11 mouse cellular contexts compared by ENCODE assay signal in genomic region chr12:59791473-59791872, GRCm38 (mm10).
DNase-seq lines count a peak whose midpoint lies in the region; ATAC-seq and TF ChIP-seq lines count a peak whose summit lies in the region.
"Had no signal": no experiment of that assay in that cellular context is flagged by ENCODE, and none has a peak within 500 bp of the region (broad histone marks: within the 10 kb centered on the region; RNA-seq: fewer than 3 reads in every experiment).

No protein-coding gene starts in this region.

- no peak for ATAC-seq in embryonic facial prominence, embryonic 11.5 days (replicated peaks; ENCODE audit: insufficient number of reproducible peaks, low FRiP score, low TSS enrichment, low read depth)
- ATAC-seq: inflammation-experienced regulatory T-cells, adult 6 months had no signal

- TF ChIP-seq CTCF in MEL (IDR thresholded peaks at IDR 0.05 in 2 of 3, conservative IDR thresholded peaks at IDR 0.05 in 1 of 3; ENCODE audit: control insufficient read depth in 1 of 3, insufficient read depth in 1 of 3, low read depth in 2 of 3, low read length in 3 of 3, poor library complexity in 1 of 3, severe bottlenecking in 1 of 3), result peak; percentile 39 to 61 (median 45)

- H3K79me2 ChIP-seq in MEL (ENCODE audit: control insufficient read depth, insufficient read depth, low read length, poor library complexity), result no peaks in the 10 kb centered on the region

- peak; percentile 15 for DNase-seq in kidney, adult 18-20 months
- no peak for DNase-seq in kidney, adult 11 months
- DNase-seq in A20 (ENCODE audit: low read depth, low spot score), result peak; percentile 63
- DNase-seq in MEL (ENCODE audit: low read depth, low spot score), result peak; percentile 48
- DNase-seq in embryonic facial prominence, embryonic 11.5 days (ENCODE audit: low spot score), result peak; percentile 45
- no peak for DNase-seq in thymus, postnatal 0 days (ENCODE audit: low spot score)
- no peak for DNase-seq in spleen, adult 12 weeks (ENCODE audit: low spot score)

- TF ChIP-seq EP300 in MEL (IDR thresholded peaks at IDR 0.05; ENCODE audit: low read depth in 1 of 2, low read length in 2 of 2), result no peak

- H3K4me3 ChIP-seq in MEL (ENCODE audit: control insufficient read depth in 1 of 2, insufficient read depth in 1 of 2, low read depth in 2 of 2, low read length in 2 of 2), result no peak overlapping the region
- H3K4me3 ChIP-seq in embryonic facial prominence, embryonic 11.5 days (ENCODE audit: low read depth, low read length), result no peak overlapping the region
- H3K4me3 ChIP-seq: embryonic facial prominence, embryonic 12.5 days; limb, embryonic 12.5 days; megakaryocyte, embryonic 14.5 days had no signal

- H3K9me3 ChIP-seq in MEL (replicated peaks; ENCODE audit: insufficient read depth, low read length), result no peaks in the 10 kb centered on the region
- no peaks in the 10 kb centered on the region for H3K9me3 ChIP-seq in embryonic facial prominence, embryonic 11.5 days (replicated peaks; ENCODE audit: control insufficient read depth, low read length)
- H3K9me3 ChIP-seq: embryonic facial prominence, embryonic 12.5 days; limb, embryonic 12.5 days had no signal

- no peak for TF ChIP-seq POLR2A in MEL (IDR thresholded peaks at IDR 0.05; ENCODE audit: control insufficient read depth in 1 of 2, insufficient read depth in 1 of 2, low read depth in 1 of 2, low read length in 2 of 2, poor library complexity in 1 of 2)

- no peaks in the 10 kb centered on the region for H3K4me1 ChIP-seq in MEL (ENCODE audit: control insufficient read depth in 1 of 2, insufficient read depth in 2 of 2, low read length in 2 of 2)
- no peaks in the 10 kb centered on the region for H3K4me1 ChIP-seq in embryonic facial prominence, embryonic 11.5 days (ENCODE audit: control insufficient read depth, insufficient read depth, low read length)
- H3K4me1 ChIP-seq: embryonic facial prominence, embryonic 12.5 days; limb, embryonic 12.5 days; megakaryocyte, embryonic 14.5 days had no signal

- TF ChIP-seq RAD21 in MEL (IDR thresholded peaks at IDR 0.05; ENCODE audit: low read depth, low read length), result peak; percentile 40

- no peak overlapping the region for H3K27ac ChIP-seq in MEL (ENCODE audit: control insufficient read depth, low read depth, low read length)
- no peak overlapping the region for H3K27ac ChIP-seq in embryonic facial prominence, embryonic 11.5 days (replicated peaks; ENCODE audit: low read depth, low read length)
- H3K27ac ChIP-seq: embryonic facial prominence, embryonic 12.5 days; limb, embryonic 12.5 days had no signal

- 57% methylated on average over 4 of the region's 4 CpGs for WGBS in embryonic facial prominence, embryonic 11.5 days

- no peaks in the 10 kb centered on the region for H3K36me3 ChIP-seq in MEL (ENCODE audit: control insufficient read depth in 1 of 2, insufficient read depth in 2 of 2, low read length in 2 of 2)
- H3K36me3 ChIP-seq in embryonic facial prominence, embryonic 11.5 days (replicated peaks; ENCODE audit: control insufficient read depth, insufficient read depth, low read depth, low read length), result no peaks in the 10 kb centered on the region
- H3K36me3 ChIP-seq: embryonic facial prominence, embryonic 12.5 days; limb, embryonic 12.5 days had no signal

- no peak overlapping the region for H3K4me2 ChIP-seq in embryonic facial prominence, embryonic 11.5 days (ENCODE audit: low read depth, low read length)
- H3K4me2 ChIP-seq: embryonic facial prominence, embryonic 12.5 days; limb, embryonic 12.5 days had no signal

- H3K9ac ChIP-seq in MEL (ENCODE audit: control insufficient read depth, low read depth, low read length, poor library complexity, severe bottlenecking), result no peak overlapping the region
- H3K9ac ChIP-seq in embryonic facial prominence, embryonic 11.5 days (replicated peaks; ENCODE audit: low read length), result no peak overlapping the region
- H3K9ac ChIP-seq: embryonic facial prominence, embryonic 12.5 days; limb, embryonic 12.5 days had no signal

- H3K27me3 ChIP-seq in MEL (ENCODE audit: control insufficient read depth in 1 of 2, insufficient read depth in 2 of 2, low read length in 2 of 2), result no peaks in the 10 kb centered on the region
- H3K27me3 ChIP-seq in embryonic facial prominence, embryonic 11.5 days (ENCODE audit: control insufficient read depth, insufficient read depth, low read length), result no peaks in the 10 kb centered on the region
- H3K27me3 ChIP-seq: embryonic facial prominence, embryonic 12.5 days; limb, embryonic 12.5 days; megakaryocyte, embryonic 14.5 days had no signal

TF ChIP-seq in MEL, 35 proteins besides CTCF, POLR2A, EP300 and RAD21:
- TF ChIP-seq SMC3 (IDR thresholded peaks at IDR 0.05; ENCODE audit: low read depth, low read length), result peak; percentile 65
- TF ChIP-seq ZC3H11A (IDR thresholded peaks at IDR 0.05; ENCODE audit: low read depth, low read length), result 0 out of 2 replicates have a peak, but pooled peaks have one; percentile 14
- no peak for TF ChIP-seq TBP (IDR thresholded peaks at IDR 0.05; ENCODE audit: low read depth, low read length)
TF ChIP-seq in MEL: peak in this region for 2.

Comparison
In these comparisons a context has a peak if more than half of its experiments do, and no peak if none do; other contexts are left out.
1. DNase-seq: peak in kidney, adult 18-20 months (single experiment), A20 (single experiment), MEL (single experiment) and embryonic facial prominence, embryonic 11.5 days (single experiment); none in kidney, adult 11 months (single experiment), thymus, postnatal 0 days (single experiment) and spleen, adult 12 weeks (single experiment).